Mouse (Mus musculus) C2C12 (cell line): ENCODE results near the gene Styx. TPM values are rescaled to one million over a fixed set of nuclear protein-coding genes. Genes with fewer than 3 reads are reported as not detected.

Experiments
- H3K27me3 ChIP-seq: one replicate; pipeline ENCODE4 v1.6.1; 2011; ENCODE audit not compliant: control insufficient read depth, insufficient read depth, insufficient read length
- H3K36me3 ChIP-seq: one replicate; pipeline ENCODE4 v1.6.1; 2011; ENCODE audit not compliant: control insufficient read depth, insufficient read depth
- H3K4me3 ChIP-seq: one replicate; pipeline ENCODE4 v1.5.1; 2011; ENCODE audit warnings: mild to moderate bottlenecking, control low read depth; ENCODE audit not compliant: poor library complexity, insufficient read depth, severe bottlenecking
- H3K79me2 ChIP-seq: one replicate; pipeline ENCODE4 v1.6.1; 2011; ENCODE audit not compliant: control insufficient read depth, insufficient read depth
- H3K79me3 ChIP-seq: one replicate; pipeline ENCODE4 v1.6.1; 2011; ENCODE audit warnings: low read depth, control low read depth
- H3ac ChIP-seq: one replicate; pipeline ENCODE3; 2011; ENCODE audit warnings: low read depth; ENCODE audit not compliant: control insufficient read depth, insufficient read length
- CEBPB ChIP-seq: IDR thresholded peaks from one replicate; pipeline ENCODE4 v1.6.1; 2011; ENCODE audit warnings: low read depth, mild to moderate bottlenecking, control low read depth, moderate library complexity
- CTCF ChIP-seq: IDR thresholded peaks from one replicate; pipeline ENCODE4 v1.5.1; 2011; ENCODE audit not compliant: control insufficient read depth, insufficient read depth, insufficient read length
- FOSL1 ChIP-seq: IDR thresholded peaks from one replicate; pipeline ENCODE4 v1.8.0; 2011; ENCODE audit warnings: mild to moderate bottlenecking, low read length; ENCODE audit not compliant: poor library complexity, insufficient read depth, severe bottlenecking
- MAX ChIP-seq: IDR thresholded peaks from one replicate; pipeline ENCODE4 v1.6.1; 2011; ENCODE audit warnings: mild to moderate bottlenecking, control low read depth
- MYOD1 ChIP-seq: IDR thresholded peaks from one replicate; pipeline ENCODE4 v1.6.1; 2011; ENCODE audit warnings: low read depth; ENCODE audit not compliant: control insufficient read depth, insufficient read length
- MYOG ChIP-seq: IDR thresholded peaks from one replicate; pipeline ENCODE4 v1.6.1; 2011; ENCODE audit not compliant: control insufficient read depth, insufficient read length; ENCODE audit errors: extremely low read depth
- USF1 ChIP-seq: IDR thresholded peaks from one replicate; pipeline ENCODE4 v1.6.1; 2011; ENCODE audit warnings: low read depth, mild to moderate bottlenecking, control low read depth, moderate library complexity
- long read RNA-seq, 2 experiments: library from polyadenylated mRNA; unstranded; transcript quantifications; one replicate each; pipeline ENCODE4 v2.0.0; 2019 to 2020
- polyA plus RNA-seq: library from polyadenylated mRNA; unstranded; fragments of >200 nt; fragmentation: generic; extraction: Trizol; gene quantifications from one replicate; pipeline ENCODE4 v1.2.1, GENCODE M21; 2012; ENCODE audit warnings: missing spikeins

The Styx gene
- polyA plus RNA-seq = 6.7 TPM
- long read RNA-seq, experiment 1, full-length matches to known transcripts = 12 of 15 reads
- long read RNA-seq, experiment 1, partial matches to known transcripts = 0 of 15 reads
- long read RNA-seq, experiment 1, other reads (novel, unspliced or antisense) = 3 of 15 reads
- long read RNA-seq, experiment 2, full-length matches to known transcripts = 58 of 68 reads
- long read RNA-seq, experiment 2, partial matches to known transcripts = 2 of 68 reads
- long read RNA-seq, experiment 2, other reads (novel, unspliced or antisense) = 8 of 68 reads

GRCm38 (mm10) chr14:45350931-45351859, at the start of gene Styx:
Gene Styx (plus strand): TSS chr14:45351093.
- H3K4me3 ChIP-seq = peak within 1 kb of the TSS; percentile 53
- TF ChIP-seq MYOG = no peak
- no peak for TF ChIP-seq MYOD1
- TF ChIP-seq USF1 = no peak
- TF ChIP-seq CEBPB = no peak
- no peak for TF ChIP-seq MAX
- no peak for TF ChIP-seq FOSL1
- no peak for TF ChIP-seq CTCF
- peaks cover 35% of the 10 kb centered on the region for H3K36me3 ChIP-seq
- H3K79me3 ChIP-seq = peaks cover 13% of the 10 kb centered on the region
- H3ac ChIP-seq = peak within 1 kb of the TSS; percentile 93
- peaks cover 31% of the 10 kb centered on the region for H3K79me2 ChIP-seq
- no peaks in the 10 kb centered on the region for H3K27me3 ChIP-seq

- Histone ChIP-seq H3K27me3 (no peaks in the 10 kb centered on the region), H3K79me3 (peaks cover 6% of the 10 kb centered on the region), H3K4me3 (no peak overlapping the region), H3K79me2 (peaks cover 2% of the 10 kb centered on the region), H3ac (no peak overlapping the region), H3K36me3 (peaks cover 32% of the 10 kb centered on the region)
- TF ChIP-seq USF1 = no peak
- no peak for TF ChIP-seq MYOD1
- no peak for TF ChIP-seq CEBPB
- TF ChIP-seq MAX = no peak
- TF ChIP-seq CTCF = no peak
- TF ChIP-seq FOSL1 = no peak
- TF ChIP-seq MYOG = no peak
Measured at GRCm38 (mm10) chr14:45303939-45304338, 47.0 kb upstream of the Styx start.

GRCm38 (mm10) chr14:45304389-45304788, 46.5 kb upstream of the Styx start:
- TF ChIP-seq MYOG (no peak), CTCF (no peak), MYOD1 (no peak), USF1 (no peak), CEBPB (no peak), FOSL1 (no peak), MAX (no peak)
- H3K27me3 ChIP-seq = no peaks in the 10 kb centered on the region
- H3K79me2 ChIP-seq = peaks cover 7% of the 10 kb centered on the region
- no peak overlapping the region for H3ac ChIP-seq
- H3K79me3 ChIP-seq = peaks cover 10% of the 10 kb centered on the region
- H3K36me3 ChIP-seq = peaks cover 28% of the 10 kb centered on the region
- H3K4me3 ChIP-seq = no peak overlapping the region

- TF ChIP-seq FOSL1 = no peak
- TF ChIP-seq CEBPB = no peak
- TF ChIP-seq MYOG = no peak
- no peak for TF ChIP-seq MYOD1
- TF ChIP-seq MAX = no peak
- TF ChIP-seq CTCF = no peak
- TF ChIP-seq USF1 = no peak
- Histone ChIP-seq H3K27me3 (no peaks in the 10 kb centered on the region), H3K79me3 (peaks cover 14% of the 10 kb centered on the region), H3ac (no peak overlapping the region), H3K36me3 (peaks cover 15% of the 10 kb centered on the region), H3K4me3 (no peak overlapping the region), H3K79me2 (peaks cover 21% of the 10 kb centered on the region)
Measured at GRCm38 (mm10) chr14:45305852-45306251, 45.0 kb upstream of the Styx start.

GRCm38 (mm10) chr14:45307630-45308328, 43.1 kb upstream of the Styx start:
- peaks cover 35% of the 10 kb centered on the region for H3K79me2 ChIP-seq
- H3K27me3 ChIP-seq = no peaks in the 10 kb centered on the region
- H3ac ChIP-seq = no peak overlapping the region
- H3K79me3 ChIP-seq = peaks cover 21% of the 10 kb centered on the region
- H3K36me3 ChIP-seq = peaks cover 5% of the 10 kb centered on the region
- H3K4me3 ChIP-seq = no peak overlapping the region
- no peak for TF ChIP-seq MAX
- TF ChIP-seq MYOD1 = no peak
- no peak for TF ChIP-seq USF1
- TF ChIP-seq FOSL1 = no peak
- no peak for TF ChIP-seq MYOG
- no peak for TF ChIP-seq CEBPB
- no peak for TF ChIP-seq CTCF
